ENCODE assay signal across 10 mouse cellular contexts in the genomic region with DNA sequence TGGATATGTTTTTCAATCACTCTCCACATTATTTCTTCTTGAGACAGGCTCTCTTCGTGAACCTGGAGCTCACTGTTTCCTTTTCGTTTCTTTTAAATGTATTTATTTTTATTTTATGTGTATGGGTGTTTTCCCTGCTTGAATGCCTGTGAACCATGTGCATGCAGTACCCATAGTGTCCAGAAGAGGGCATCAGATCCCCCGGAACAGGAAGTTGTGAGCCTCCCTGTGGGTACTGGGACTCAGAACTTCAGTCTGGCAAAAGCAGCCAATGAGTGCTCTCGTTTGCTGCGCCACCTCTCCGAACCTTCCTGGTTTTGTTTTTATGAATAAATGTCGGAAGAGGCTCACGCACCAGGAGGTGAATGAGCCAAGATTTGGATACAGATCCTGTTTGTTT. TPM values are rescaled to one million over a fixed set of nuclear protein-coding genes. Genes with fewer than 3 reads are reported as not detected.
DNase-seq lines count a peak whose midpoint lies in the region; ATAC-seq and TF ChIP-seq lines count a peak whose summit lies in the region.
"Had no signal": no experiment of that assay in that cellular context is flagged by ENCODE, and none has a peak within 500 bp of the region (broad histone marks: within the 10 kb centered on the region; RNA-seq: fewer than 3 reads in every experiment).

No protein-coding gene starts in this region.

- H3K4me2 ChIP-seq in midbrain, embryonic 13.5 days (replicated peaks): no peak overlapping the region
- H3K4me2 ChIP-seq: embryonic facial prominence, embryonic 15.5 days; limb, embryonic 15.5 days had no signal

- H3K27me3 ChIP-seq in G1E (ENCODE audit: insufficient read depth, low read length): peaks cover 8% of the 10 kb centered on the region; the same call in 1 of the 2 replicates
- no peaks in the 10 kb centered on the region for H3K27me3 ChIP-seq in midbrain, embryonic 13.5 days
- H3K27me3 ChIP-seq: embryonic facial prominence, embryonic 15.5 days; limb, embryonic 15.5 days had no signal

- H3K9ac ChIP-seq in midbrain, embryonic 13.5 days (replicated peaks): no peak overlapping the region
- H3K9ac ChIP-seq: embryonic facial prominence, embryonic 15.5 days; limb, embryonic 15.5 days had no signal

- H3K27ac ChIP-seq in layer of hippocampus, adult 2 months: no peak overlapping the region
- H3K27ac ChIP-seq in midbrain, embryonic 13.5 days: no peak overlapping the region
- H3K27ac ChIP-seq: embryonic facial prominence, embryonic 15.5 days; limb, embryonic 15.5 days had no signal

- peak; percentile 75 for TF ChIP-seq CTCF in layer of hippocampus, adult 2 months (conservative IDR thresholded peaks at IDR 0.05)
- TF ChIP-seq CTCF in G1E (IDR thresholded peaks at IDR 0.05; ENCODE audit: low read depth, low read length): peak; percentile 73; the same call in 1 of the 2 replicates
- TF ChIP-seq CTCF in brain, embryonic 14.5 days (IDR thresholded peaks at IDR 0.05; ENCODE audit: borderline replicate concordance, extremely low read depth, insufficient read depth, insufficient read length): peak; percentile 50; the same call in 1 of the 2 replicates

- TF ChIP-seq POLR2A in brain, embryonic 14.5 days (IDR thresholded peaks at IDR 0.05; ENCODE audit: borderline replicate concordance, extremely low read depth, insufficient read depth, insufficient read length, poor library complexity, severe bottlenecking): no peak

- peak; percentile 60; the same call in 1 of the 2 replicates for ATAC-seq in G1E (ENCODE audit: extremely low read depth, insufficient number of reproducible peaks, low FRiP score, poor library complexity, severe bottlenecking)
- peak; percentile 77 for ATAC-seq in megakaryocyte-erythroid progenitor cell, adult 5-6 weeks (replicated peaks; ENCODE audit: low FRiP score, low TSS enrichment, poor library complexity, severe bottlenecking)
- no peak for ATAC-seq in midbrain, embryonic 13.5 days

- no peaks in the 10 kb centered on the region for H3K36me3 ChIP-seq in G1E (replicated peaks)
- no peaks in the 10 kb centered on the region for H3K36me3 ChIP-seq in midbrain, embryonic 13.5 days
- H3K36me3 ChIP-seq: embryonic facial prominence, embryonic 15.5 days; limb, embryonic 15.5 days had no signal

- 69% methylated on average over 8 of the region's 8 CpGs for WGBS in midbrain, embryonic 13.5 days

- no peak overlapping the region for H3K4me3 ChIP-seq in layer of hippocampus, adult 2 months
- no peak overlapping the region for H3K4me3 ChIP-seq in G1E (ENCODE audit: low read depth, low read length)
- no peak overlapping the region for H3K4me3 ChIP-seq in midbrain, embryonic 13.5 days (replicated peaks)
- H3K4me3 ChIP-seq: embryonic facial prominence, embryonic 15.5 days; limb, embryonic 15.5 days had no signal

- peaks cover 15% of the 10 kb centered on the region for H3K4me1 ChIP-seq in G1E (ENCODE audit: insufficient read depth, low read depth, low read length)
- H3K4me1 ChIP-seq in midbrain, embryonic 13.5 days (replicated peaks): no peaks in the 10 kb centered on the region
- H3K4me1 ChIP-seq: embryonic facial prominence, embryonic 15.5 days; limb, embryonic 15.5 days had no signal

- no peaks in the 10 kb centered on the region for H3K9me3 ChIP-seq in G1E (replicated peaks)
- no peaks in the 10 kb centered on the region for H3K9me3 ChIP-seq in midbrain, embryonic 13.5 days
- H3K9me3 ChIP-seq: embryonic facial prominence, embryonic 15.5 days; limb, embryonic 15.5 days had no signal

- DNase-seq in layer of hippocampus, adult 2 months (ENCODE audit: low spot score in 2 of 2): no peak
- no peak for DNase-seq in layer of hippocampus, adult 18-20 months (ENCODE audit: low spot score in 2 of 2)
- peak; percentile 30 for DNase-seq in G1E (ENCODE audit: low spot score)
- DNase-seq in brain, embryonic 14.5 days (ENCODE audit: low read depth): no peak
- DNase-seq in cerebellum, adult 9-11 months: no peak
- DNase-seq in ovary, postnatal 36 days (ENCODE audit: low spot score): no peak

RNA-seq across cellular contexts. Expression of gene Epp13, which starts 13.2 kb away (rescaled TPM):
- not detected for total RNA-seq in layer of hippocampus, adult 2 months (2021)
- not detected for total RNA-seq in layer of hippocampus, adult 18-20 months (2021)
- not detected in 2 replicates for total RNA-seq in G1E (2014; fragmentation: Nextera tagmentation)
- total RNA-seq in G1E (2017): not detected in 2 replicates
- not detected in 2 replicates for polyA plus RNA-seq in G1E (2012)
- polyA plus RNA-seq in brain, embryonic 14.5 days (2012; rRNA removed): 0.11 TPM in 1 of 2 replicates, not detected in the other
- not detected in 2 replicates for total RNA-seq in megakaryocyte-erythroid progenitor cell, adult 5-6 weeks (2014; fragmentation: Nextera tagmentation)
- total RNA-seq in megakaryocyte-erythroid progenitor cell, adult 5-6 weeks (2017): not detected in 2 replicates
- 0.31 TPM in 1 of 2 replicates, not detected in the other for polyA plus RNA-seq in midbrain, embryonic 13.5 days (2015; fragmentation: Nextera tagmentation; extraction: Ambion mirVana)
- polyA plus RNA-seq: embryonic facial prominence, embryonic 15.5 days; limb, embryonic 15.5 days had no signal

RNA-seq across cellular contexts. Expression of gene Zfp667, which starts 20.7 kb away (rescaled TPM):
- 10 to 100 TPM; 17.8 to 18.3 TPM for total RNA-seq in layer of hippocampus, adult 2 months (2021)
- 10 to 100 TPM; 17.0 to 19.5 TPM for total RNA-seq in layer of hippocampus, adult 18-20 months (2021)
- total RNA-seq in G1E (2014; fragmentation: Nextera tagmentation) (10.1 and 12.8 TPM in 2 replicates), G1E (2017) (16.3 and 17.0 TPM in 2 replicates)
- polyA plus RNA-seq in G1E (2012): 0.19 and 0.47 TPM in 2 replicates
- 5.9 and 7.6 TPM in 2 replicates for polyA plus RNA-seq in brain, embryonic 14.5 days (2012; rRNA removed)
- total RNA-seq in megakaryocyte-erythroid progenitor cell, adult 5-6 weeks (2014; fragmentation: Nextera tagmentation): 2.5 and 3.5 TPM in 2 replicates
- total RNA-seq in megakaryocyte-erythroid progenitor cell, adult 5-6 weeks (2017): 2.5 and 4.7 TPM in 2 replicates
- polyA plus RNA-seq in midbrain, embryonic 13.5 days (2015; fragmentation: Nextera tagmentation; extraction: Ambion mirVana): 15.8 and 18.8 TPM in 2 replicates

RNA-seq across cellular contexts. Expression of gene Zscan5b, which starts 43.6 kb away (rescaled TPM):
- not detected for total RNA-seq in layer of hippocampus, adult 2 months (2021)
- total RNA-seq in layer of hippocampus, adult 18-20 months (2021): not detected
- total RNA-seq in G1E (2014; fragmentation: Nextera tagmentation) (not detected in 2 replicates), G1E (2017) (not detected in 2 replicates)
- not detected in 2 replicates for polyA plus RNA-seq in G1E (2012)
- polyA plus RNA-seq in brain, embryonic 14.5 days (2012; rRNA removed): not detected in 2 replicates
- total RNA-seq in megakaryocyte-erythroid progenitor cell, adult 5-6 weeks (2014; fragmentation: Nextera tagmentation): not detected in 2 replicates
- total RNA-seq in megakaryocyte-erythroid progenitor cell, adult 5-6 weeks (2017): not detected in 2 replicates
- polyA plus RNA-seq in midbrain, embryonic 13.5 days (2015; fragmentation: Nextera tagmentation; extraction: Ambion mirVana): not detected in 2 replicates
- polyA plus RNA-seq: embryonic facial prominence, embryonic 15.5 days; limb, embryonic 15.5 days had no signal
